Mouse (Mus musculus): Measurements from ENCODE around the gene Trim7. TPM values are rescaled to one million over a fixed set of nuclear protein-coding genes. Genes with fewer than 3 reads are reported as not detected.
"Not testable (repeated sequence)": the region's sequence is repeated elsewhere in the genome, so short reads cannot be mapped to it uniquely, and the experiment has no call there.

Trim7 gene
- total RNA-seq, 2 experiments from 2014 or later = 9.4 to 12.4 TPM

GRCm38 (mm10) chr11:48873591-48874290 lies 47.8 kb downstream of the Trim7 start:
- DNase-seq = no peak
- intact Hi-C loops (cut with DNase I) = loop anchor here (5.0 kb wide), 2 partner anchors 229 to 394 kb away; no protein-coding TSS in a partner anchor

GRCm38 (mm10) chr11:48874465-48874864 lies 48.5 kb downstream of the Trim7 start:
- DNase-seq = peak; percentile 27
- intact Hi-C loops (cut with DNase I) = loop anchor here (5.0 kb wide), 2 partner anchors 228 to 393 kb away; no protein-coding TSS in a partner anchor

- intact Hi-C loops (cut with DNase I); DNase-seq: not testable (repeated sequence)
Observed at GRCm38 (mm10) chr11:48875343-48875837, 49.5 kb downstream of the Trim7 start.

GRCm38 (mm10) chr11:48876680-48877079 lies 50.7 kb downstream of the Trim7 start:
- intact Hi-C loops (cut with DNase I) = no loop called here
- no peak for DNase-seq

GRCm38 (mm10) chr11:48898812-48899431 lies 73.0 kb downstream of the Trim7 start:
- no peak for DNase-seq
- intact Hi-C loops (cut with DNase I) = no loop called here

GRCm38 (mm10) chr11:48900654-48901566 lies 75.0 kb downstream of the Trim7 start:
- DNase-seq; intact Hi-C loops (cut with DNase I): not testable (repeated sequence)

GRCm38 (mm10) chr11:48901567-48901930 lies 75.6 kb downstream of the Trim7 start:
- intact Hi-C loops (cut with DNase I); DNase-seq: not testable (repeated sequence)

Other genes with a start within 250 kb of the Trim7 start
- 100 to 1,000 TPM; 486 to 572 TPM for gene Rack1, start 25.8 kb upstream of the Trim7 start, total RNA-seq (2021)
- 10 to 100 TPM; 53.6 to 54.3 TPM for gene Trim41, start 8.8 kb upstream of the Trim7 start, total RNA-seq (2021)
- gene Gm12184, start 515 bp downstream of the Trim7 start, total RNA-seq (2021) = 1 to 10 TPM in 1 of 2 experiments, under 1 TPM in 1; 0.89 to 2.4 TPM
- gene Irgm1, start 45.5 kb downstream of the Trim7 start, total RNA-seq (2021) = 1 to 10 TPM; 1.4 TPM
- under 1 TPM in 1 of 2 experiments, not detected in 1; 0.22 TPM for gene Gm5431, start 76.1 kb downstream of the Trim7 start, total RNA-seq (2021)
- gene Psme2b, start 120.0 kb downstream of the Trim7 start, total RNA-seq (2021) = 1 to 10 TPM in 1 of 2 experiments, under 1 TPM in 1; 0.60 to 1.0 TPM
- not detected for gene Olfr56, start 152.7 kb downstream of the Trim7 start, total RNA-seq (2021)
- under 1 TPM; 0.20 to 0.46 TPM for gene 9930111J21Rik1, start 153.3 kb downstream of the Trim7 start, total RNA-seq (2021)
- under 1 TPM; 0.06 to 0.10 TPM for gene Gm12185, start 166.1 kb downstream of the Trim7 start, total RNA-seq (2021)
- gene Tgtp1, start 168.0 kb downstream of the Trim7 start, total RNA-seq (2021) = not detected
- gene 9930111J21Rik2, start 225.1 kb downstream of the Trim7 start, total RNA-seq (2021) = 1 to 10 TPM in 1 of 2 experiments, under 1 TPM in 1; 0.56 to 1.0 TPM
- gene Tgtp2, start 238.1 kb downstream of the Trim7 start, total RNA-seq (2021) = not detected